Mouse (Mus musculus) MEL (cell line): ENCODE data around the gene Prrc2b.

Experiments used
- CTCF ChIP-seq, 3 experiments: IDR thresholded peaks in 2 of 3; conservative IDR thresholded peaks in 1 of 3; 2 replicates each; pipeline ENCODE4 v1.5.1; 2011 to 2012; ENCODE audit warnings: low read length in 3 of 3, low read depth in 2 of 3, mild to moderate bottlenecking in 2 of 3, improper control_type of control experiment in 1 of 3, inconsistent platforms in 1 of 3, mixed read lengths in 1 of 3, moderate library complexity in 1 of 3; ENCODE audit not compliant: control insufficient read depth in 1 of 3, insufficient read depth in 1 of 3, poor library complexity in 1 of 3, severe bottlenecking in 1 of 3
- EP300 ChIP-seq, 2 experiments: IDR thresholded peaks; 2 replicates each; pipeline ENCODE4 v1.6.1; 2011; ENCODE audit warnings: improper control_type of control experiment in 2 of 2, low read length in 2 of 2, low read depth in 1 of 2, mild to moderate bottlenecking in 1 of 2
- GATA1 ChIP-seq: IDR thresholded peaks from 2 replicates; pipeline ENCODE4 v1.6.1; 2011; ENCODE audit warnings: low read depth, low read length, improper control_type of control experiment
- HCFC1 ChIP-seq: IDR thresholded peaks from 2 replicates; pipeline ENCODE4 v1.6.1; 2012; ENCODE audit warnings: low read depth, mild to moderate bottlenecking, inconsistent platforms, low read length, improper control_type of control experiment, moderate library complexity
- MEF2A ChIP-seq: IDR thresholded peaks from 2 replicates; pipeline ENCODE4 v1.6.1; 2014; ENCODE audit warnings: low read depth, mild to moderate bottlenecking, inconsistent platforms, low read length, improper control_type of control experiment; ENCODE audit not compliant: poor library complexity, insufficient replicate concordance, severe bottlenecking; ENCODE audit errors: extremely low read depth
- MYB ChIP-seq: IDR thresholded peaks from 2 replicates; pipeline ENCODE4 v1.6.1; 2011; ENCODE audit warnings: mild to moderate bottlenecking, low read depth, low read length, improper control_type of control experiment
- RCOR1 ChIP-seq: IDR thresholded peaks from 2 replicates; pipeline ENCODE4 v1.6.1; 2012; ENCODE audit warnings: low read depth, mild to moderate bottlenecking, inconsistent platforms, low read length, improper control_type of control experiment
- SIN3A ChIP-seq: IDR thresholded peaks from 2 replicates; pipeline ENCODE4 v1.6.1; 2012; ENCODE audit warnings: low read length, improper control_type of control experiment, inconsistent platforms
- TBP ChIP-seq: IDR thresholded peaks from 2 replicates; pipeline ENCODE4 v1.8.0; 2011; ENCODE audit warnings: low read depth, low read length, improper control_type of control experiment
- USF1 ChIP-seq: IDR thresholded peaks from 2 replicates; pipeline ENCODE4 v1.6.1; 2014; ENCODE audit warnings: low read depth, mild to moderate bottlenecking, inconsistent platforms, low read length, improper control_type of control experiment, moderate library complexity
- ZMIZ1 ChIP-seq: IDR thresholded peaks from 2 replicates; pipeline ENCODE4 v1.6.1; 2012; ENCODE audit warnings: low read depth, mild to moderate bottlenecking, inconsistent platforms, low read length, improper control_type of control experiment, moderate library complexity
- ZNF384 ChIP-seq: IDR thresholded peaks from 2 replicates; pipeline ENCODE4 v1.6.1; 2012; ENCODE audit warnings: low read depth, mild to moderate bottlenecking, inconsistent platforms, low read length, improper control_type of control experiment

GRCm38 (mm10) chr2:32240591-32240990 is 89.7 kb downstream of the Prrc2b start:
- TF ChIP-seq MEF2A, result no peak
- no peak for TF ChIP-seq RCOR1
- no peak for TF ChIP-seq GATA1
- no peak for TF ChIP-seq ZMIZ1
- TF ChIP-seq SIN3A, result no peak
- TF ChIP-seq TBP, result no peak
- no peak for TF ChIP-seq ZNF384
- no peak for TF ChIP-seq MYB
- TF ChIP-seq HCFC1, result no peak
- no peak for TF ChIP-seq USF1
- no peak for TF ChIP-seq CTCF (IDR thresholded peaks at IDR 0.05 in 2 of 3, conservative IDR thresholded peaks at IDR 0.05 in 1 of 3; ENCODE audit: control insufficient read depth in 1 of 3, insufficient read depth in 1 of 3, low read depth in 2 of 3, low read length in 3 of 3, poor library complexity in 1 of 3, severe bottlenecking in 1 of 3)
- TF ChIP-seq EP300 (IDR thresholded peaks at IDR 0.05; ENCODE audit: low read depth in 1 of 2, low read length in 2 of 2), result no peak
